In the genomic region with DNA sequence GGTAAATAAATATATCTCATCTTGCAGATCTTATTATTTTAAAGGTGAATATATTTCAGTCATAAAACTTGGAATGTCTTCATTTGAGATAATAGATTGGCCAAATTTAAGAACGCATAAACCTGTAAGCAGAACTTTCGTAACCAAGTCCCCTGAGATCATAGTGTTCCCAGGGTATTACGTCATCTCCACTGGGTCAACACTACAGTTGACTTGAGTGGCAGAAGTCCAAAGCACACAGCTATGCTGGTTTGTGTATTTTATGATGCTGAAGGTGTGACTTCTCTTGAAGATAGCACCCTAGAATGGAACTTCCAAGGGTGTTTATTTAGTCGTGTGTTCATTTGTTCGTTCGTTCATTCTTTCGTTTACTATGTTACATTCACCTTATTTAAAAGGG, we compare ENCODE assay signal across 15 mouse cellular contexts.
DNase-seq lines count a peak whose midpoint lies in the region; ATAC-seq lines count a peak whose summit lies in the region.
"Had no signal": no experiment of that assay in that cellular context is flagged by ENCODE, and none has a peak within 500 bp of the region (broad histone marks: within the 10 kb centered on the region; RNA-seq: fewer than 3 reads in every experiment).

No protein-coding gene starts in this region.

- no peak overlapping the region for H3K4me2 ChIP-seq in liver, embryonic 16.5 days (ENCODE audit: low read depth, low read length)
- no peak overlapping the region for H3K4me2 ChIP-seq in midbrain, embryonic 16.5 days (ENCODE audit: low read length)
- H3K4me2 ChIP-seq: limb, embryonic 13.5 days had no signal

- peak; percentile 21 to 30 for DNase-seq in heart, adult 18-20 months
- no peak for DNase-seq in heart, postnatal 10 days
- DNase-seq in NIH3T3 (ENCODE audit: low read depth), result peak; percentile 34
- no peak for DNase-seq in layer of hippocampus, adult 9-10 months (ENCODE audit: low spot score)
- DNase-seq in right cerebral cortex, postnatal 25 days, result no peak
- DNase-seq: cerebellum, adult 11-12 months; forebrain, postnatal 0 days; gastrocnemius, postnatal 36 days; heart, postnatal 14 days; kidney, postnatal 25 days; right cerebral cortex, postnatal 14 days had no signal

- H3K36me3 ChIP-seq in liver, embryonic 16.5 days (ENCODE audit: control insufficient read depth, insufficient read depth), result no peaks in the 10 kb centered on the region
- no peaks in the 10 kb centered on the region for H3K36me3 ChIP-seq in midbrain, embryonic 16.5 days (ENCODE audit: control insufficient read depth, insufficient read depth, low read length)
- H3K36me3 ChIP-seq: limb, embryonic 13.5 days had no signal

- H3K9me3 ChIP-seq in liver, embryonic 16.5 days (replicated peaks; ENCODE audit: control insufficient read depth, low read length), result no peaks in the 10 kb centered on the region
- peaks cover 3% of the 10 kb centered on the region; the same call in 1 of the 2 replicates for H3K9me3 ChIP-seq in midbrain, embryonic 16.5 days (replicated peaks; ENCODE audit: control insufficient read depth, low read length, poor library complexity, severe bottlenecking)
- H3K9me3 ChIP-seq: limb, embryonic 13.5 days had no signal

- no peaks in the 10 kb centered on the region for H3K27me3 ChIP-seq in liver, embryonic 16.5 days (ENCODE audit: control insufficient read depth, insufficient read depth, low read depth, low read length)
- H3K27me3 ChIP-seq in midbrain, embryonic 16.5 days (ENCODE audit: control insufficient read depth, insufficient read depth, low read depth, low read length), result no peaks in the 10 kb centered on the region
- H3K27me3 ChIP-seq: limb, embryonic 13.5 days had no signal

- 0 out of 2 replicates have a peak overlapping the region, but pooled peaks have one; percentile 29 for H3K27ac ChIP-seq in liver, embryonic 16.5 days (ENCODE audit: low read length)
- H3K27ac ChIP-seq in midbrain, embryonic 16.5 days (ENCODE audit: low read length), result no peak overlapping the region
- H3K27ac ChIP-seq: limb, embryonic 13.5 days had no signal

- H3K4me1 ChIP-seq in liver, embryonic 16.5 days (ENCODE audit: control insufficient read depth, low read depth, low read length), result no peaks in the 10 kb centered on the region; the same call in 1 of the 2 replicates
- H3K4me1 ChIP-seq in midbrain, embryonic 16.5 days (ENCODE audit: control insufficient read depth, insufficient read depth, low read length), result no peaks in the 10 kb centered on the region

- ATAC-seq in liver, embryonic 16.5 days (ENCODE audit: low read depth), result peak; percentile 79
- peak; percentile 56; the same call in 1 of the 2 replicates for ATAC-seq in megakaryocyte progenitor cell, adult 5-6 weeks (replicated peaks; ENCODE audit: poor library complexity)
- ATAC-seq in midbrain, embryonic 16.5 days, result no peak
- ATAC-seq: forebrain, postnatal 0 days had no signal

- H3K4me3 ChIP-seq in liver, embryonic 16.5 days (ENCODE audit: low read depth, low read length), result no peak overlapping the region
- no peak overlapping the region for H3K4me3 ChIP-seq in midbrain, embryonic 16.5 days (ENCODE audit: low read depth, low read length)
- H3K4me3 ChIP-seq: limb, embryonic 13.5 days had no signal

- 58% methylated on average over 7 of the region's 7 CpGs for WGBS in liver, embryonic 16.5 days (ENCODE audit: insufficient replicate concordance)
- 96% methylated on average over 7 of the region's 7 CpGs for WGBS in midbrain, embryonic 16.5 days

- no peak overlapping the region for H3K9ac ChIP-seq in liver, embryonic 16.5 days (ENCODE audit: low read depth, low read length)
- H3K9ac ChIP-seq in midbrain, embryonic 16.5 days (ENCODE audit: low read depth, low read length), result no peak overlapping the region
- H3K9ac ChIP-seq: forebrain, postnatal 0 days; limb, embryonic 13.5 days had no signal

- intact Hi-C loops in heart, postnatal 10 days (cut with DNase I), result no loop called here

Comparison
In these comparisons a context has a peak if more than half of its experiments do, and no peak if none do; other contexts are left out.
1. DNase-seq: peak in heart, adult 18-20 months (2 of 2) and NIH3T3 (single experiment); none in heart, postnatal 10 days (0 of 2), layer of hippocampus, adult 9-10 months (single experiment) and right cerebral cortex, postnatal 25 days (single experiment).